Mouse (Mus musculus): ENCODE results near the gene Cbfa2t2.

DNA sequence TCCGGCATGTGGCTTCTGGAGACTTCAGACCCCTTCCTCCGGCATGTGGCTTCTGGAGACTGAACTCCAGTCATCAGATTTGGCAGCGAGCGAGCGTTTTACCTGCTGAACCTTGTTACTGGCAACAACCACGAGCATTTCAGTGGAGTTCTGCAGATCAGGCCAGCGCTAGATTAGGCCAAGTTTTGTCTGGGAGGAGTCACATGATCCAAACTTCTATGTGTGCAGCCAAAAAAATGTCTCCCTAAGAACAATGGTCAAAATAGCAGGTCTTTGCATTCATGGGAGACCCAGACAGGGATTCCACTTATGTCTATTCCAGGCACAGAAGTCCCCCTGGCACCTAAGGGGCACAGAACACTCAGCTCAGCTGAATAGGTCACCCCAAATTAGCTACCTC is 38.0 kb upstream of the Cbfa2t2 start:
- TF ChIP-seq POLR2A (IDR thresholded peaks at IDR 0.05; ENCODE audit: low read depth, low read length): no peak
- TF ChIP-seq CTCF (IDR thresholded peaks at IDR 0.05; ENCODE audit: extremely low read depth, insufficient read length, insufficient replicate concordance, low read depth, low read length): no peak
